Mouse (Mus musculus): ENCODE measurements around the gene Dnah7c. TPM values are rescaled to one million over a fixed set of nuclear protein-coding genes. Genes with fewer than 3 reads are reported as not detected.

The Dnah7c gene
- total and polyA plus RNA-seq, 2 experiments from 2014 or later, result 0.19 to 1.8 TPM

DNA sequence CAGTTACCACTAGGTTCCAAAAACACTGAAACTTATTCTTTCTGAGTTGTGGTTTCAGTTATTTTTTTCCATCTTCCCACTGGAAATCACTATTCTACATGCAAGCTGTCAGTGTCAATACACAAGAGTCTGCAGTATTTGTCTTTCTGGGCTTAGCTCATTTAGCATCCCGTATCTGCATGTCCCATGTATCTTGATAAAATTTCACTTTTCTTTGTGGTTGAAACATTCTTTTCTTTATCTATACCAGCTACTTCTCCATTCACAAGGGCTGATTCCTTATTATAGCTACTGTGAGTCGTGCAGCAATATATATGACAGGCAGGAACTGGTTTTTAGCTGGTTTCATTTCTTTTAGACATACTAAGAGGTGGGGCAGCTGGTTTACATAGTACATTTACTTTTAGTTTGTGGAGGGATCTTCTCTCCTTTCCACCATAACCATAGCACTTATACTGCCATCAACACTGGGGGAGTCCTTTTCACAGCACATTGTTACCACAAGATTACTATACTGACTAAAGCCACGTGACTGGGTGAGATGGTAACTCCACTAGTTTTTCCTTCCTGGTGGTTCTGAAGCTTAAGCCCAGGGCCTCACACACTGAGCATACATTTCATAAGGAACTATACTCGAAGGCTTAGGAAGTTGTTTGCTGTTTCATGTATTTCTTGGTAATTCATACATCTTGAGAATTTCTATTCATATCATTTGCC, 397.0 kb downstream of the Dnah7c start:
- WGBS, result 91% methylated on average over 4 of the region's 4 CpGs

DNA sequence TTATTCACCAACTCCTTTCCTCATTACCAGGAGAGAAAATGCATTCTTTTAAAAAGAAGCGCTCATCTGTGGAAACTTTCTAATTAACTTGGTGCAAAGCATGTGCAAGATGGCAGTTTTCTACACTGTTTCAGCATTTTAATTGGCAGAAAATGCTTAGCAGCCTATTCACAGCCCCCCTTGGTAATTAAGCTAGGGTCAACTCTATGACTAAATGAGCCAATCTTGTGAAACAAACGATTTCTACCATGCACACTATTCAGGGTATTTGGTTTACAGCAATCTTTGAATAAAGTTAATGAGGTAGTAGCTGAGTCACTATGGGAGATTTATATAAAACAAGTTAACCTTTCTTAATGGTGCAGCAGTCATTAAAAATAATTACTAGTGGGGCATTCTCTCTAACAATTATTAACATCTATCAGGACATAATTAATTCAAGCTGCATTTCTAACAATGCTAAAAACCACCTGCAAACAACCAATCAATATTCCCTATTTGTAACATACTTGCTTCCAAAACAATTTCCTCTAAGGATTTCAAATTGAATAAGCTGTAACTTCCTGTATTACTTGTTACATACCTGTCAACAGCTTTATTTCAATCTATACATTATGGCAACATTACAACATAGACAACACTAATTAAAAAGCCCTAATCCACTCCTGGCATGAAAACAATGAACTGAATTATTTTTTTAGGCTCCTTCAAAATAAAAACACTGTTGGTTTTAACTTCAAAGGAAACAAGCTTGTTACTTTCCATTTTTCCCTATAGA, 404.9 kb downstream of the Dnah7c start:
- 45% methylated on average over 2 of the region's 2 CpGs for WGBS
- H3K4me3 ChIP-seq (ENCODE audit: low read depth, low read length), result no peak overlapping the region
- H3K9me3 ChIP-seq (ENCODE audit: low read length), result no peaks in the 10 kb centered on the region
- H3K27ac ChIP-seq (ENCODE audit: low read depth, low read length), result no peak overlapping the region
- H3K36me3 ChIP-seq (ENCODE audit: insufficient read depth, low read length), result 0 out of 2 replicates have a peak, but pooled peaks cover under 1% of the 10 kb centered on the region
- ATAC-seq (ENCODE audit: low FRiP score) (no peak), DNase-seq (ENCODE audit: low spot score) (peak; percentile 46)
- no peak overlapping the region for H3K4me2 ChIP-seq (ENCODE audit: low read depth, low read length, poor library complexity, severe bottlenecking)
- no peak overlapping the region for H3K9ac ChIP-seq (replicated peaks; ENCODE audit: low read length, poor library complexity, severe bottlenecking)
- no peaks in the 10 kb centered on the region for H3K4me1 ChIP-seq (ENCODE audit: insufficient read depth, low read length)
- TF ChIP-seq CTCF (IDR thresholded peaks at IDR 0.05), result no peak
- H3K27me3 ChIP-seq (ENCODE audit: insufficient read depth, low read length), result no peaks in the 10 kb centered on the region

More for the DNA sequence above, 397.0 kb downstream of the Dnah7c start:
- ATAC-seq (ENCODE audit: low FRiP score) (no peak), DNase-seq (ENCODE audit: low spot score) (no peak)
- Histone ChIP-seq H3K27me3 (ENCODE audit: insufficient read depth, low read length) (no peaks in the 10 kb centered on the region), H3K9me3 (ENCODE audit: low read length) (no peaks in the 10 kb centered on the region), H3K4me2 (ENCODE audit: low read depth, low read length, poor library complexity, severe bottlenecking) (no peak overlapping the region), H3K27ac (ENCODE audit: low read depth, low read length) (no peak overlapping the region), H3K4me1 (ENCODE audit: insufficient read depth, low read length) (no peaks in the 10 kb centered on the region), H3K4me3 (ENCODE audit: low read depth, low read length) (no peak overlapping the region), H3K9ac (replicated peaks; ENCODE audit: low read length, poor library complexity, severe bottlenecking) (no peak overlapping the region), H3K36me3 (ENCODE audit: insufficient read depth, low read length) (peaks cover 12% of the 10 kb centered on the region)
- TF ChIP-seq CTCF (IDR thresholded peaks at IDR 0.05), result no peak

DNA sequence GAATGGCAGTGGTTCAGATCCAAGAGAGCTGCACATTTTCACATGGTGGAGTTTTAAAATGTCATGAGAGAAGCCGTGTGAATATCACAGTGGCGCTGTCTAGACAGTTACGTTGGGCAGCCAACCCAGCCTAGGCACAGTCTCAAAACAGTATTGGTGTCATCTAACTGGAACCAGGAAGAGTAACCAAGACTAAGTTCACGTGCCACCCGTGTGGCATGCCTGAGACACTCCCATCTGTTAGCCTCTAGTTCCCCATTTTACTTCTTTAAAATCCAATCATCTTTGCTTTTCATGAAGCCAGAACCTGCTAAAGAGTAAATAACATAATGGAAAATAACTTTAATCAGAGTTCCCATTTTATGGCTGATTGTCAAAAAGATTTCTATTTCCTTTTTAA, 406.5 kb downstream of the Dnah7c start:
- TF ChIP-seq CTCF (IDR thresholded peaks at IDR 0.05), result no peak
- DNase-seq (ENCODE audit: low spot score) (no peak), ATAC-seq (ENCODE audit: low FRiP score) (no peak)
- Histone ChIP-seq H3K4me1 (ENCODE audit: insufficient read depth, low read length) (no peaks in the 10 kb centered on the region), H3K9me3 (ENCODE audit: low read length) (no peaks in the 10 kb centered on the region), H3K9ac (replicated peaks; ENCODE audit: low read length, poor library complexity, severe bottlenecking) (no peak overlapping the region), H3K4me2 (ENCODE audit: low read depth, low read length, poor library complexity, severe bottlenecking) (no peak overlapping the region), H3K4me3 (ENCODE audit: low read depth, low read length) (no peak overlapping the region), H3K27ac (ENCODE audit: low read depth, low read length) (no peak overlapping the region), H3K36me3 (ENCODE audit: insufficient read depth, low read length) (0 out of 2 replicates have a peak, but pooled peaks cover 5% of the 10 kb centered on the region), H3K27me3 (ENCODE audit: insufficient read depth, low read length) (no peaks in the 10 kb centered on the region)
- 96% methylated on average over 5 of the region's 5 CpGs for WGBS

DNA sequence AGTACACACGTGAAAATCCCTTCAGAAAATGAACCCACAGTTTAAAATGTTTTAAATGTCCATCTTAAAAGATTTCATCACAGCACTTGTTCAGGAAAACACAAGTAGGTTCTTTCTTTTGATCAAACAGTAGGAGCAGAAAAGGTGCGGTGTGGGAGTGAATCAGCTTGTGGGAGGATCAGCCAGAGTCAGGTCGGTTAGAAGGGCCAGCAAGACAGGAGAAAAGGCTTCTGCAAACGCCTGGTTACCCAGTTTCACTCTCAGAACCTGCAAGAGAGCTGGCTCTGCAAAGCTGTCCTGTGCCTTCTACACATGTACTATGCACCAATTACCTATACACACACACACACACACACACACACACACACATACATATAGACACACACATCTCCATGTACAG, 418.0 kb downstream of the Dnah7c start:
- WGBS, result 63% methylated on average over 4 of the region's 4 CpGs
- H3K27me3 ChIP-seq (ENCODE audit: insufficient read depth, low read length), result no peaks in the 10 kb centered on the region
- H3K9me3 ChIP-seq (ENCODE audit: low read length), result no peaks in the 10 kb centered on the region
- H3K27ac ChIP-seq (ENCODE audit: low read depth, low read length), result no peak overlapping the region
- no peaks in the 10 kb centered on the region for H3K36me3 ChIP-seq (ENCODE audit: insufficient read depth, low read length)
- H3K4me1 ChIP-seq (ENCODE audit: insufficient read depth, low read length), result no peaks in the 10 kb centered on the region
- H3K4me2 ChIP-seq (ENCODE audit: low read depth, low read length, poor library complexity, severe bottlenecking), result no peak overlapping the region
- H3K9ac ChIP-seq (replicated peaks; ENCODE audit: low read length, poor library complexity, severe bottlenecking), result no peak overlapping the region
- DNase-seq (ENCODE audit: low spot score) (no peak), ATAC-seq (ENCODE audit: low FRiP score) (no peak)
- TF ChIP-seq CTCF (IDR thresholded peaks at IDR 0.05), result no peak
- no peak overlapping the region for H3K4me3 ChIP-seq (ENCODE audit: low read depth, low read length)

DNA sequence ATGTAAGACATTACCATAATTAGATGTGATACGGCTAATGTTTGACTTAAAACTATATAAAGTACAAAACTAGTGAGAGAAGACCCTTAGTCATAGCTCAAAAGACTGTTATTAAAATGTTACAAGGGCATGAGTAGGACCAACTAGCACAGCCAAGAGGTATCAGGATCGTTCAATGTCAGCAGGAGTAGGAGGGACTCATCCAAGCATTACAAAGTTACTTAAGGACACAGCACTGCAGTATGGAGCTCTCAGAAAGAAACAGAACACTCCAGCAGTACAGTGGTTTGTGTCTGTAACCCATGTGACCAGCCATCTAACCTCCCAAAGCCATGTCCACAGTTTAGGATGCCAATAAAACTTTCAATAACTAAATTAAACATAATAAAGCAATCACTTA, 418.9 kb downstream of the Dnah7c start:
- Histone ChIP-seq H3K27ac (ENCODE audit: low read depth, low read length) (no peak overlapping the region), H3K4me2 (ENCODE audit: low read depth, low read length, poor library complexity, severe bottlenecking) (no peak overlapping the region), H3K4me3 (ENCODE audit: low read depth, low read length) (no peak overlapping the region), H3K27me3 (ENCODE audit: insufficient read depth, low read length) (no peaks in the 10 kb centered on the region), H3K36me3 (ENCODE audit: insufficient read depth, low read length) (no peaks in the 10 kb centered on the region), H3K4me1 (ENCODE audit: insufficient read depth, low read length) (no peaks in the 10 kb centered on the region), H3K9ac (replicated peaks; ENCODE audit: low read length, poor library complexity, severe bottlenecking) (no peak overlapping the region), H3K9me3 (ENCODE audit: low read length) (no peaks in the 10 kb centered on the region)
- no peak for TF ChIP-seq CTCF (IDR thresholded peaks at IDR 0.05)
- WGBS, result 83% methylated on average over 2 of the region's 2 CpGs
- no peak for ATAC-seq (ENCODE audit: low FRiP score)
- no peak for DNase-seq (ENCODE audit: low spot score)

- H3K4me3 ChIP-seq (ENCODE audit: low read depth, low read length), result no peak overlapping the region
- no peaks in the 10 kb centered on the region for H3K36me3 ChIP-seq (ENCODE audit: insufficient read depth, low read length)
- H3K4me2 ChIP-seq (ENCODE audit: low read depth, low read length, poor library complexity, severe bottlenecking), result no peak overlapping the region
- no peak for TF ChIP-seq CTCF (IDR thresholded peaks at IDR 0.05)
- DNase-seq (ENCODE audit: low spot score) (peak; percentile 11), ATAC-seq (ENCODE audit: low FRiP score) (no peak)
- no peaks in the 10 kb centered on the region for H3K4me1 ChIP-seq (ENCODE audit: insufficient read depth, low read length)
- H3K27me3 ChIP-seq (ENCODE audit: insufficient read depth, low read length), result no peaks in the 10 kb centered on the region
- H3K9ac ChIP-seq (replicated peaks; ENCODE audit: low read length, poor library complexity, severe bottlenecking), result no peak overlapping the region
- no peaks in the 10 kb centered on the region for H3K9me3 ChIP-seq (ENCODE audit: low read length)
- 41% methylated on average over 5 of the region's 5 CpGs for WGBS
- H3K27ac ChIP-seq (ENCODE audit: low read depth, low read length), result no peak overlapping the region
Measured at GRCm38 (mm10) chr1:46845221-46845620, 419.8 kb downstream of the Dnah7c start.

Data from midbrain, postnatal 0 days (tissue).